Mouse (Mus musculus) spleen, adult 2 months (tissue): ENCODE measurements around the gene Fgfr2.

Source experiments
- CTCF ChIP-seq: fragments of 200-500 bp; IDR thresholded peaks from 2 replicates; pipeline ENCODE4 v1.5.1; 2011; ENCODE audit warnings: mild to moderate bottlenecking, inconsistent platforms; ENCODE audit not compliant: insufficient read depth, insufficient read length, insufficient replicate concordance; ENCODE audit errors: extremely low read depth
- POLR2A ChIP-seq: fragments of 200-500 bp; IDR thresholded peaks from 2 replicates; pipeline ENCODE4 v1.6.1; 2011; ENCODE audit warnings: low read depth, low read length, inconsistent platforms

DNA sequence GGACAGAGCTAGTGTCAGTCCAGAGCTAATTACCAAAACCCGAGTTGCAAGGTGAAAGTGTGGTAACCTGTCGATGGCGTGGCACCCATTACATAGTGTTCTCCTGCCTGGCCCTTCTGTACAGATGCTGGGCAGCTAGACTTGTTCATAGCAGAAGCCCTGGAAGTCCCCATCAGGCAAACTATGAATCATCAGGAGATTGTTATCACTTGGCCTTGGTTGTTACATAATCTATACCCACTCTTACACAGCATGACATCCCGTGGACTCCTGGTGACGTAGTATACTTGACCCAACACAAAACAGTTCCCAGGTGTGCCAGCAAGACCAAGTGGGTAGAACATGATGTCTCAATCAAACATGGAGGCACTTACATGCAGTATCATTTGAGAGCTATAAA, 2885.9 kb downstream of the Fgfr2 start:
- TF ChIP-seq POLR2A (no peak), CTCF (no peak)
